Mouse (Mus musculus) C2C12 (cell line): ENCODE measurements around the gene Dglucy. TPM values are rescaled to one million over a fixed set of nuclear protein-coding genes. Genes with fewer than 3 reads are reported as not detected.

Experiments
- H3K27me3 ChIP-seq: one replicate; pipeline ENCODE4 v1.6.1; 2011; ENCODE audit not compliant: control insufficient read depth, insufficient read depth, insufficient read length
- H3K36me3 ChIP-seq: one replicate; pipeline ENCODE4 v1.6.1; 2011; ENCODE audit not compliant: control insufficient read depth, insufficient read depth
- H3K4me3 ChIP-seq: one replicate; pipeline ENCODE4 v1.5.1; 2011; ENCODE audit warnings: mild to moderate bottlenecking, control low read depth; ENCODE audit not compliant: poor library complexity, insufficient read depth, severe bottlenecking
- H3K79me2 ChIP-seq: one replicate; pipeline ENCODE4 v1.6.1; 2011; ENCODE audit not compliant: control insufficient read depth, insufficient read depth
- H3K79me3 ChIP-seq: one replicate; pipeline ENCODE4 v1.6.1; 2011; ENCODE audit warnings: low read depth, control low read depth
- H3ac ChIP-seq: one replicate; pipeline ENCODE3; 2011; ENCODE audit warnings: low read depth; ENCODE audit not compliant: control insufficient read depth, insufficient read length
- CEBPB ChIP-seq: IDR thresholded peaks from one replicate; pipeline ENCODE4 v1.6.1; 2011; ENCODE audit warnings: low read depth, mild to moderate bottlenecking, control low read depth, moderate library complexity
- CTCF ChIP-seq: IDR thresholded peaks from one replicate; pipeline ENCODE4 v1.5.1; 2011; ENCODE audit not compliant: control insufficient read depth, insufficient read depth, insufficient read length
- FOSL1 ChIP-seq: IDR thresholded peaks from one replicate; pipeline ENCODE4 v1.8.0; 2011; ENCODE audit warnings: mild to moderate bottlenecking, low read length; ENCODE audit not compliant: poor library complexity, insufficient read depth, severe bottlenecking
- MAX ChIP-seq: IDR thresholded peaks from one replicate; pipeline ENCODE4 v1.6.1; 2011; ENCODE audit warnings: mild to moderate bottlenecking, control low read depth
- MYOD1 ChIP-seq: IDR thresholded peaks from one replicate; pipeline ENCODE4 v1.6.1; 2011; ENCODE audit warnings: low read depth; ENCODE audit not compliant: control insufficient read depth, insufficient read length
- MYOG ChIP-seq: IDR thresholded peaks from one replicate; pipeline ENCODE4 v1.6.1; 2011; ENCODE audit not compliant: control insufficient read depth, insufficient read length; ENCODE audit errors: extremely low read depth
- USF1 ChIP-seq: IDR thresholded peaks from one replicate; pipeline ENCODE4 v1.6.1; 2011; ENCODE audit warnings: low read depth, mild to moderate bottlenecking, control low read depth, moderate library complexity
- polyA plus RNA-seq: library from polyadenylated mRNA; unstranded; fragments of >200 nt; fragmentation: generic; extraction: Trizol; gene quantifications from one replicate; pipeline ENCODE4 v1.2.1, GENCODE M21; 2012; ENCODE audit warnings: missing spikeins

The Dglucy gene
- polyA plus RNA-seq, 1 experiment: 34.1 TPM

DNA sequence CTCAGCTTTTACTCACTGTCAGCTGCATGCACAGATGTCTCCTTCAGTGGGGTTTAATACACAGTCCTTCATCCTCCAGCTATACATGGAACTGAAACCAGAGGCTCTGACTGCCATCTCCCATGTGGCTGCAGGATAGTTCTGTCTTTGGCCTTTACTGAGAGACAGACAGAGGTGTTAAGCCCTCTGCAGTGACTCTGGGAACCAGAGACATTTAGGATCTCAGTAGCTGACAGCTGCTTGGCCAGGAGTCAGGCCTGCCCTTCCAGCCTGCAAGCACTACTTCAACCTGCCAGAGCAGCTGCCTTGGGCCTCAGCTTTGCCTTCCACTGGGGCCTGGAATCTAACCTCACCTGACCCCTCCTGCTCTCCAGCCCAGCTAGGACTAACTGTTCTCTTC, 41.1 kb downstream of the Dglucy start:
- Histone ChIP-seq H3ac (no peak overlapping the region), H3K4me3 (no peak overlapping the region), H3K79me2 (no peaks in the 10 kb centered on the region), H3K27me3 (no peaks in the 10 kb centered on the region), H3K36me3 (no peaks in the 10 kb centered on the region), H3K79me3 (no peaks in the 10 kb centered on the region)
- TF ChIP-seq MYOD1 (no peak), CEBPB (no peak)

- Histone ChIP-seq H3K36me3 (peaks cover 26% of the 10 kb centered on the region), H3ac (no peak overlapping the region), H3K79me3 (no peaks in the 10 kb centered on the region), H3K79me2 (no peaks in the 10 kb centered on the region), H3K27me3 (no peaks in the 10 kb centered on the region), H3K4me3 (no peak overlapping the region)
- no peak for TF ChIP-seq MYOD1
- TF ChIP-seq FOSL1: no peak
- TF ChIP-seq USF1: no peak
- no peak for TF ChIP-seq CTCF
- no peak for TF ChIP-seq MYOG
- no peak for TF ChIP-seq MAX
- TF ChIP-seq CEBPB: no peak
These were observed 52.2 kb downstream of the Dglucy start for GRCm38 (mm10) chr12:100831021-100831420.

DNA sequence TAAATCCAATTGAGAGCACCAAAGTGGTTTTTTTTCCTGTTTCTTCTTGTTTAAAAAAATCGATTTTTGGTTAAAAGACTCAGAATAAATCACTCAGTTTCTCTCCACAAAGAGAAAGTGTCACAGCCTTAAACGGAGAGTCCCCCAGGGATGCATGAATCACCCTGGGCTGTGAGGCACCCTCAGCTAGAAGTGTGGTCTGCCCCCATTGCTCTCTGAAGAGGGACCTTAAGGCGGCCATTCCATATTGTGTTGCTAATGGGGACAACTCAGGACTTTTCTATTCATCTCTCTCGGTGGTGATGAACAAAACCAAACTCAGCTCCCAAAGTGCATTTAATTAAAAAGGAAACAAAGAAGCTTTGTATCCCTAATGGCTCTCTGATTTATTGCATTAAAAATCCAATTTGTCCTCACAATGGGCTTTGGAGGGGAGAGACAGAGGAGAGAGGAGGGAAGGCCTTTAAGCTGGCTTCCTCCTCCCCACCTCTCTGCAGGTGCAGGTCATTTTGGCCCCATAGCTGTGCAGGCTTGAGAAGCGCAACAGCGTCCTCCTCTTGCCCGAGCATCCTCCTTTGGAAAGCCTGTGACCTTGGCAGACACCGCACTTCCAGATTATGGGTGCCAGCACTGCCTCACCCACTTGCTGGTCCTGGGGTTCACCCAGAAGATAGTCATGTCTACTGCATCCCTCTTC, 52.9 kb downstream of the Dglucy start:
- H3K36me3 ChIP-seq: peaks cover 26% of the 10 kb centered on the region
- no peaks in the 10 kb centered on the region for H3K27me3 ChIP-seq
- TF ChIP-seq CTCF: no peak
- TF ChIP-seq USF1: no peak
- TF ChIP-seq MYOD1: no peak
- TF ChIP-seq FOSL1: no peak
- TF ChIP-seq MYOG: no peak
- TF ChIP-seq MAX: no peak
- TF ChIP-seq CEBPB: no peak
- H3ac ChIP-seq: no peak overlapping the region
- H3K4me3 ChIP-seq: no peak overlapping the region
- no peaks in the 10 kb centered on the region for H3K79me3 ChIP-seq
- no peaks in the 10 kb centered on the region for H3K79me2 ChIP-seq

DNA sequence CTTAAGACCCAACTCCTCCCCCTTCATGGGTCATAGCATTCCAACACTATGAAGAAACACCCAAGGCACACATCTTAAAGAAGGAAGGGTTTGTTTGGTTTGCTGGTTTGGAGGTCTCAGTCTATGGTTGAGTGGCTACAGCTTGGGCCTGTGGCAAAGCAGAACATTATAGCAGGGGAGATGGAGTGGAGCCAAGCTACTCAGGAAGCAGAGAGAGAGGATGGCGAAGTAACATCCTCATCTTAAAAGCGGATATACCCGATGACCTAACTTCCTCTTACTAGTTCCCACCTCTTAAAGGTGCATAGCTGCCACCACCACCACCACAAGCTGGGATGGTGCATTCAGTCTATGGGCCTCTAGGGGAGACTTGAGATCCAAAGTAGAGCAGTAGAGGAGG, 58.4 kb downstream of the Dglucy start:
- Histone ChIP-seq H3K36me3 (peaks cover 8% of the 10 kb centered on the region), H3K79me2 (no peaks in the 10 kb centered on the region), H3K79me3 (no peaks in the 10 kb centered on the region), H3ac (no peak overlapping the region), H3K27me3 (no peaks in the 10 kb centered on the region), H3K4me3 (no peak overlapping the region)
- TF ChIP-seq MYOD1 (no peak), USF1 (no peak), CEBPB (no peak), MYOG (no peak), CTCF (no peak), FOSL1 (no peak), MAX (no peak)

- Histone ChIP-seq H3ac (no peak overlapping the region), H3K36me3 (peaks cover 21% of the 10 kb centered on the region), H3K79me2 (no peaks in the 10 kb centered on the region)
These were observed 60.3 kb downstream of the Dglucy start for GRCm38 (mm10) chr12:100839079-100839600.

More at GRCm38 (mm10) chr12:100839079-100839600, 60.3 kb downstream of the Dglucy start:
- H3K79me3 ChIP-seq: no peaks in the 10 kb centered on the region
- TF ChIP-seq MAX: no peak
- no peak for TF ChIP-seq CTCF
- TF ChIP-seq MYOG: no peak
- no peak for TF ChIP-seq MYOD1
- TF ChIP-seq USF1: no peak
- no peak for TF ChIP-seq CEBPB
- TF ChIP-seq FOSL1: no peak
- H3K27me3 ChIP-seq: no peaks in the 10 kb centered on the region
- H3K4me3 ChIP-seq: no peak overlapping the region
